Mouse (Mus musculus) C2C12 (cell line): ENCODE results near the gene Nme9.

Source experiments
- CTCF ChIP-seq: IDR thresholded peaks from one replicate; pipeline ENCODE4 v1.5.1; 2011; ENCODE audit not compliant: control insufficient read depth, insufficient read depth, insufficient read length
- FOSL1 ChIP-seq: IDR thresholded peaks from one replicate; pipeline ENCODE4 v1.8.0; 2011; ENCODE audit warnings: mild to moderate bottlenecking, low read length; ENCODE audit not compliant: poor library complexity, insufficient read depth, severe bottlenecking

DNA sequence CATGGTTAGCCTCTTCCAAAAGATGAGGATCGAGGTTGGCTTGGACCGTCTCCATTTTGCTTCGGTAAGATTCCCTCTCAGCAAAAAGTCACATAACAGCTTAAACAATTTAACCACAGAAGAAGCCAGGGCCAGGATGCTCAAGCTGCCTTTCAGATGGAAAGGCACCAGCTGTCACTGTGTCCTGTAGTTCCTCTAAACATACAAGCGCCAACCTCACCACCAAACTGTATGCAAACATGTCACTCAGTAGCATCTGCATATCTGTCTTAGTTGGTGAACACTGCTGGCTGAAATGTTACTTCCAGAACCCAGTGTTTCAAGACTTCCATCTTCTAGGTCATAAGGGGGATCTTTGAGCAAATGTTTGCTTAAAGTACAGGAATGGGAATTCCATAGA is 8.5 kb downstream of the Nme9 start:
- TF ChIP-seq CTCF (no peak), FOSL1 (no peak)
